Mouse (Mus musculus): ENCODE results near the gene Zfp873. TPM values are rescaled to one million over a fixed set of nuclear protein-coding genes. Genes with fewer than 3 reads are reported as not detected.
"Not testable (repeated sequence)": the region's sequence is repeated elsewhere in the genome, so short reads cannot be mapped to it uniquely, and the experiment has no call there.

Zfp873 gene
- 16.0 and 16.7 TPM in 2 replicates for polyA plus RNA-seq (2015; fragmentation: Nextera tagmentation; extraction: Ambion mirVana)

- peak within 1 kb of the TSS; percentile 80 for H3K4me3 ChIP-seq
- peaks cover 11% of the 10 kb centered on the region; the same call in 1 of the 2 replicates for H3K36me3 ChIP-seq
- peak within 1 kb of the TSS; percentile 96 for H3K27ac ChIP-seq
- WGBS: 9% methylated on average over 35 of the region's 35 CpGs
- H3K4me2 ChIP-seq: peak within 1 kb of the TSS; percentile 60
- peak; percentile 99 for ATAC-seq (ENCODE audit: borderline replicate concordance, extremely low read depth, low FRiP score, low TSS enrichment)
- 0 out of 2 replicates have a peak, but pooled peaks cover 5% of the 10 kb centered on the region for H3K4me1 ChIP-seq
- peaks cover 24% of the 10 kb centered on the region; the same call in 1 of the 2 replicates for H3K9me3 ChIP-seq
- H3K27me3 ChIP-seq: no peaks in the 10 kb centered on the region
- H3K9ac ChIP-seq: peak within 1 kb of the TSS; percentile 79
Measured at GRCm38 (mm10) chr10:82047597-82048459, at the start of gene Zfp873. Gene Zfp873, plus strand, starts transcription at chr10:82048123.

- ATAC-seq (ENCODE audit: borderline replicate concordance, extremely low read depth, low FRiP score, low TSS enrichment); H3K27me3 ChIP-seq; H3K9ac ChIP-seq; H3K4me2 ChIP-seq; H3K4me1 ChIP-seq; H3K27ac ChIP-seq; H3K4me3 ChIP-seq; H3K9me3 ChIP-seq: not testable (repeated sequence)
- 85% methylated on average over 1 of the region's 1 CpGs for WGBS
- peaks cover 11% of the 10 kb centered on the region; the same call in 1 of the 2 replicates for H3K36me3 ChIP-seq
Measured at GRCm38 (mm10) chr10:82003209-82003608, 44.7 kb upstream of the Zfp873 start.

- not testable (repeated sequence) for H3K27ac ChIP-seq; H3K4me3 ChIP-seq; H3K9ac ChIP-seq; H3K9me3 ChIP-seq; H3K27me3 ChIP-seq; H3K4me2 ChIP-seq; ATAC-seq (ENCODE audit: borderline replicate concordance, extremely low read depth, low FRiP score, low TSS enrichment); H3K4me1 ChIP-seq
- 69% methylated on average over 2 of the region's 2 CpGs for WGBS
- peaks cover 11% of the 10 kb centered on the region for H3K36me3 ChIP-seq
Measured at GRCm38 (mm10) chr10:82004822-82005221, 43.1 kb upstream of the Zfp873 start.

GRCm38 (mm10) chr10:82042191-82042590 lies 5.7 kb upstream of the Zfp873 start:
- 62% methylated on average over 2 of the region's 2 CpGs for WGBS
- no peak overlapping the region for H3K27ac ChIP-seq

GRCm38 (mm10) chr10:82046603-82047002 lies 1.3 kb upstream of the Zfp873 start:
- Histone ChIP-seq H3K27ac (no peak overlapping the region), H3K36me3 (0 out of 2 replicates have a peak, but pooled peaks cover 8% of the 10 kb centered on the region), H3K27me3 (no peaks in the 10 kb centered on the region), H3K4me2 (no peak overlapping the region), H3K9me3 (peaks cover 18% of the 10 kb centered on the region; the same call in 1 of the 2 replicates), H3K9ac (no peak overlapping the region), H3K4me3 (no peak overlapping the region), H3K4me1 (0 out of 2 replicates have a peak, but pooled peaks cover 5% of the 10 kb centered on the region)
- no peak for ATAC-seq (ENCODE audit: borderline replicate concordance, extremely low read depth, low FRiP score, low TSS enrichment)
- WGBS: 88% methylated on average over 3 of the region's 3 CpGs

More at GRCm38 (mm10) chr10:82042191-82042590, 5.7 kb upstream of the Zfp873 start:
- ATAC-seq (ENCODE audit: borderline replicate concordance, extremely low read depth, low FRiP score, low TSS enrichment): no peak
- no peaks in the 10 kb centered on the region for H3K27me3 ChIP-seq
- no peaks in the 10 kb centered on the region for H3K36me3 ChIP-seq
- H3K4me2 ChIP-seq: no peak overlapping the region
- H3K9me3 ChIP-seq: peaks cover 4% of the 10 kb centered on the region; the same call in 1 of the 2 replicates
- H3K9ac ChIP-seq: no peak overlapping the region
- H3K4me3 ChIP-seq: no peak overlapping the region
- H3K4me1 ChIP-seq: no peaks in the 10 kb centered on the region

GRCm38 (mm10) chr10:82048460-82048804 lies 509 bp downstream of the Zfp873 start:
- H3K4me3 ChIP-seq: peak overlapping the region; percentile 80
- H3K36me3 ChIP-seq: peaks cover 14% of the 10 kb centered on the region; the same call in 1 of the 2 replicates
- not testable (repeated sequence) for H3K27me3 ChIP-seq; H3K4me1 ChIP-seq; ATAC-seq (ENCODE audit: borderline replicate concordance, extremely low read depth, low FRiP score, low TSS enrichment)
- peak overlapping the region; percentile 79 for H3K9ac ChIP-seq
- peaks cover 29% of the 10 kb centered on the region for H3K9me3 ChIP-seq
- 25% methylated on average over 10 of the region's 10 CpGs for WGBS
- peak overlapping the region; percentile 96 for H3K27ac ChIP-seq
- H3K4me2 ChIP-seq: peak overlapping the region; percentile 60

GRCm38 (mm10) chr10:82082728-82083621 lies 35.1 kb downstream of the Zfp873 start, which contains the start of gene BC024063:
Gene BC024063, plus strand, starts transcription at chr10:82083353.
- Histone ChIP-seq H3K4me2 (peak within 1 kb of the TSS; percentile 51), H3K27ac (peak within 1 kb of the TSS; percentile 71), H3K9ac (peak within 1 kb of the TSS; percentile 49), H3K4me3 (peak within 1 kb of the TSS; percentile 55)
- H3K4me1 ChIP-seq, H3K36me3 ChIP-seq, H3K27me3 ChIP-seq, H3K9me3 ChIP-seq: not testable (repeated sequence)
- peak; percentile 94 for ATAC-seq (ENCODE audit: borderline replicate concordance, extremely low read depth, low FRiP score, low TSS enrichment)
- WGBS: 15% methylated on average over 42 of the region's 42 CpGs

- not testable (repeated sequence) for ATAC-seq (ENCODE audit: borderline replicate concordance, extremely low read depth, low FRiP score, low TSS enrichment); H3K27me3 ChIP-seq; H3K36me3 ChIP-seq; H3K4me1 ChIP-seq; H3K9me3 ChIP-seq
- H3K9ac ChIP-seq: peak overlapping the region; percentile 49
- 20% methylated on average over 14 of the region's 14 CpGs for WGBS
- H3K4me3 ChIP-seq: peak overlapping the region; percentile 55
- peak overlapping the region; percentile 51 for H3K4me2 ChIP-seq
- H3K27ac ChIP-seq: 0 out of 2 replicates have a peak overlapping the region, but pooled peaks have one; percentile 71
Measured at GRCm38 (mm10) chr10:82083622-82083971, 35.7 kb downstream of the Zfp873 start.

Other genes with a start within 250 kb of the Zfp873 start
- 3.5 and 5.2 TPM in 2 replicates for gene Gm4767, start 235.9 kb upstream of the Zfp873 start, polyA plus RNA-seq (2015; fragmentation: Nextera tagmentation; extraction: Ambion mirVana)
- gene Gm32687, start 184.2 kb upstream of the Zfp873 start, polyA plus RNA-seq (2015; fragmentation: Nextera tagmentation; extraction: Ambion mirVana): 9.5 and 10.5 TPM in 2 replicates
- gene Zfp781, start 117.6 kb upstream of the Zfp873 start, polyA plus RNA-seq (2015; fragmentation: Nextera tagmentation; extraction: Ambion mirVana): 2.9 and 5.1 TPM in 2 replicates
- 5.9 and 6.5 TPM in 2 replicates for gene BC024063, start 35.2 kb downstream of the Zfp873 start, polyA plus RNA-seq (2015; fragmentation: Nextera tagmentation; extraction: Ambion mirVana)
- gene AU041133, start 79.9 kb downstream of the Zfp873 start, polyA plus RNA-seq (2015; fragmentation: Nextera tagmentation; extraction: Ambion mirVana): 6.8 and 7.2 TPM in 2 replicates
- 14.6 and 14.7 TPM in 2 replicates for gene Zfp938, start 193.2 kb downstream of the Zfp873 start, polyA plus RNA-seq (2015; fragmentation: Nextera tagmentation; extraction: Ambion mirVana)